Mouse (Mus musculus) gastrocnemius, postnatal 14 days (tissue): ENCODE measurements around the gene Pcdh17. TPM values are rescaled to one million over a fixed set of nuclear protein-coding genes. Genes with fewer than 3 reads are reported as not detected.

Source experiments
- DNase-seq: peaks from one replicate; pipeline ENCODE4 v3.0.0; 2021; ENCODE audit warnings: mixed read lengths
- intact Hi-C: fragments of 180-260 bp; cut with DNase I; formaldehyde crosslinking; loops from one replicate; pipeline ENCODE4 v1.15.1; 2025; ENCODE audit warnings: low total_unique reads
- total RNA-seq, 2 experiments: library from RNA; stranded (reverse); gene quantifications; 2 replicates each; pipeline ENCODE4 v1.2.3; 2021

Pcdh17 gene
- total RNA-seq, 2 experiments from 2014 or later, result 3.7 to 5.2 TPM

GRCm38 (mm10) chr14:84475491-84475890, 32.1 kb downstream of the Pcdh17 start:
- no peak for DNase-seq
- intact Hi-C loops, result no loop called here

GRCm38 (mm10) chr14:84476336-84476735, 33.0 kb downstream of the Pcdh17 start:
- DNase-seq, result no peak
- intact Hi-C loops, result no loop called here

DNA sequence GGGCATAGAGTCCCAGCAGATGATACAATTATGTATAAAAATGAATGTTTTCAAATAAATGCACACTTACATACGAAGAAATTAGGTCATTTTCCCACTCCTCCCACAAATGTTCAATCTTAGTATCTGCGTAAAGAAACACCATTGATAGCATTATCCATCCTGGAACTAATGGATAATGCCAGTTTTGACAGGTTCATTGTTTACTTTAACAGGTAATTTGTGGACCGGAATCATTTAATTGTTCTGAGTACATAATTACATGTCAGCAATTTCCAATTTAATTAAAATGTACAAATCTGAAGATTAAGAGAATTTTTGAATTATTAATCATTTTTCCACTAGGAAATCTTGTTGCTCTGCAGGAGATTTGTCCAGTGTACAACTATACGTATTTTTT, 33.5 kb downstream of the Pcdh17 start:
- intact Hi-C loops, result no loop called here
- DNase-seq, result no peak

GRCm38 (mm10) chr14:84477411-84477810, 34.0 kb downstream of the Pcdh17 start:
- intact Hi-C loops, result no loop called here
- DNase-seq, result no peak

- intact Hi-C loops, result no loop called here
- DNase-seq, result no peak
Observed at GRCm38 (mm10) chr14:84480546-84480945, 37.2 kb downstream of the Pcdh17 start.

GRCm38 (mm10) chr14:84484350-84484749, 41.0 kb downstream of the Pcdh17 start:
- intact Hi-C loops, result no loop called here
- DNase-seq, result no peak

DNA sequence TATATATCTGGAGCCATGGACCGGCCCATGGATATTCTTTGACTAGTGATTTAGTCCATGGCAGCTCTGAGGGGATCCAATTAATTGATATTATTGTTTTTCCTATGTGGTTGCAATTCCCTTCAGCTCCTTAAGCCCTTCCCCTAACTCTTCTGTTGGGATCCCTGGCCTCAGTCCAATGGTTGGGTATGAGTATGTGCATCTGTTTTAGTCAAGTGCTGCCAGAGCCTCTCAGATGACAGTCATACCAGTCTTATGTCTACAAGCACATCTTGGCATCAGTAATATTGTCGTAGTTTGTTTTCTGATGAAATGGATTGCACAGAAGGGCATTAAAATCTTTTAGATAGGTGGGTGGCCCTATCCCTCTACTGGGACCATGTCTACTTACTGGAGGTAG, 67.6 kb downstream of the Pcdh17 start:
- intact Hi-C loops, result no loop called here
- DNase-seq, result no peak

- intact Hi-C loops, result no loop called here
- DNase-seq, result no peak
Observed at GRCm38 (mm10) chr14:84532397-84532796, 89.0 kb downstream of the Pcdh17 start.

GRCm38 (mm10) chr14:84535264-84535663, 91.9 kb downstream of the Pcdh17 start:
- intact Hi-C loops, result no loop called here
- no peak for DNase-seq

- intact Hi-C loops, result no loop called here
- DNase-seq, result no peak
Observed at GRCm38 (mm10) chr14:84541838-84542237, 98.5 kb downstream of the Pcdh17 start.

DNA sequence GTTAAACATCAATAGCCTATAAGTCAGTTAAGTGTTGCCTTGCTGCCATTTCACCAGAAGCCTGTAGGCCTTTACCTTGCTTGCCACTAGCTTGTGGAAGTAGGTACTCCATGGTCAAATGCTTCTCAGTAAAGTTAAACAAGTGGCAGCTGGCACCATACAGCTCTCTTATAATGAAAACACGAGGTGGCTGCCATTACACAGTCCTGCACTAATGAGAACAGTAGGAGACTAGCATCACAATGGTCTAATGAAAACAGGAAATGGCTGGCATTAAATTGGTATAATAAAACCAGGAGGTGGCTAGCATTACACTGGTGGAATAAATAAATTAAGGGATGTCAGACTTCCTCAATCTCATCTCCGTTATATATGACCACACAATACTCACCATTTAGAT, 102.6 kb downstream of the Pcdh17 start:
- no peak for DNase-seq
- intact Hi-C loops, result no loop called here

GRCm38 (mm10) chr14:84547513-84548194, 104.3 kb downstream of the Pcdh17 start:
- DNase-seq, result no peak
- intact Hi-C loops, result no loop called here

- intact Hi-C loops, result no loop called here
- no peak for DNase-seq
Observed at GRCm38 (mm10) chr14:84551546-84551945, 108.2 kb downstream of the Pcdh17 start.

DNA sequence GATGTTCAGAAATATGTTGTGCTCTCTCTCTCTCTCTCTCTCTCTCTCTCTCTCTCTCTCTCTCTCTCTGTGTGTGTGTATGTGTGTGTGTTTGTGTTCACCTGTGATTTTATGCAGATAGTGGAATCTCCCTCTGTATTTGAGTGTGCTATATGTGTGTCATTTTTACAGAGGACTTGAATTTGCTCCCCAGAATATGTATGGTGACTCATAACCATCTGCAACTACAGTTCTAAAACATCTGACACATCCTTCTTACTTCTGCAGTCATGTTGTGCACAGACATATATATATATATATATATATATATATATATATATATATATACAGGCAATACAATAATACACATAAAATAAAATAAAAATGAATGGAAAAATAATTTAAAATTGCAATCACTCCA, 127.7 kb downstream of the Pcdh17 start:
- no peak for DNase-seq
- intact Hi-C loops, result no loop called here
